Mouse (Mus musculus): Measurements from ENCODE around the gene Fstl4.

- TF ChIP-seq CTCF (IDR thresholded peaks at IDR 0.05), result no peak
- TF ChIP-seq POLR2A (IDR thresholded peaks at IDR 0.05; ENCODE audit: insufficient read depth, low read depth, low read length), result no peak
- TF ChIP-seq EP300 (IDR thresholded peaks at IDR 0.05; ENCODE audit: insufficient read depth, low read depth, low read length), result no peak
Observed at GRCm38 (mm10) chr11:53024403-53024802, 260.0 kb downstream of the Fstl4 start.
